Mouse (Mus musculus) adrenal gland, adult (tissue): ENCODE data around the gene Tceal5.
A peak's percentile ranks its signal among the peaks of the same experiment; 100 is the strongest.
"Not testable (repeated sequence)": the region's sequence is repeated elsewhere in the genome, so short reads cannot be mapped to it uniquely, and the experiment has no call there.

Experiments used
- DNase-seq, 2 experiments: peaks; one replicate each; pipeline ENCODE4 v3.0.0; 2022 to 2023; ENCODE audit warnings: low spot score in 1 of 2; ENCODE audit not compliant: inconsistent age in 2 of 2

Gene Tceal5

GRCm38 (mm10) chrX:136203664-136204066 is at the start of gene Tceal5:
Gene Tceal5 (minus strand): TSS chrX:136203876.
- DNase-seq: peak in 1 of 2 experiments; percentile 26

DNA sequence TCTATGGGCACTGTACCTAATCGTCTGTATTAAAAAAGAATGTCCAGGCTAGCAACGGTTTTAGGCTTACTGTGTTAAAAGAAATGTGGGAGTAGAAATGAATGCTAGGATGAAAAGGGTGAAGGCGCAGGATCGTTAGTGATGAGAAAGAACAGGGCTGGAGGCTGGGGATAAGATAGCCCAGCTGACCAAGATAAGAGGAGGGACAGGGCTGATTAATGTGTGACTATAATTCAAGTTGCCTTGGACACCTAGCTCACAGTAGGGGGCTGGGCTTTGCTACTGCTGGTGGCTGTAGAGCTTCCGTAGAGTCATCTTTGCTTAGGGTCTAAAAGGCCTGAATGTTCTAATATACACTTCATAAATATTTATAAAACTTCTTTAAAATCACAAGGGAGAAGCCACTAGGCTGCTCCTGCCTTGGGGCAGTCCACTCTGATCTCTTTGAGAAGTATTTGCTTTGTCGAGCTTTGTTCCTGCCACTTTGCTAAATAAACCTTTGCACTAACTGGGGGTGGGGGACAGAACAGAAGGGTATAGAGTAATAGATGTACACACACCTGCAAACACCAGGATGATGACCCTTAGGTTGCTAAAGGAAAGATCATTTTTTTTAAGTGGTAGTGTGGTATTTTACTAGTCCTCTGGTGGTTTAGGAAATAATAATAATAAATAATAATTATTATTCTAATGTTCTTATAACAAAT is 48.5 kb upstream of the Tceal5 start:
- peak in 1 of 2 experiments; percentile 29 for DNase-seq

DNA sequence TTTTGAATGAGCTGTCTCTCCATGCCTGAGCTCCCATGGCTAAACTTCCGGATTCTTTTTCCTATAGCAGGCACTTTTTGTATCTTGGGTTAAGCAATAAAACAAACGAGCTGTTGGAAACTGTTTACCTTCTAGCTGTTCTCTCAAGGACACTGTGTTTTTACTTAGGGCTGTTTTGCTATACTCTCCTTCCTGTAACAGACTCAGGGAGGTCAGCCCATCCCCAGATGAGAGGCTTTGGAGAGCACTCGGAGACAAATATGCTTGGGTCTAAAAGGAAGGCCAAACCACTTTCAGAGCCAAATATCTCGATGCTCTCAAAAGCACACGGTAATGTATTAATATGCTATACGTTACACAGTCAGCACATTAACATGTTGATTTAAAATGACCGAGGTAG is 46.0 kb upstream of the Tceal5 start:
- DNase-seq: no peak

DNA sequence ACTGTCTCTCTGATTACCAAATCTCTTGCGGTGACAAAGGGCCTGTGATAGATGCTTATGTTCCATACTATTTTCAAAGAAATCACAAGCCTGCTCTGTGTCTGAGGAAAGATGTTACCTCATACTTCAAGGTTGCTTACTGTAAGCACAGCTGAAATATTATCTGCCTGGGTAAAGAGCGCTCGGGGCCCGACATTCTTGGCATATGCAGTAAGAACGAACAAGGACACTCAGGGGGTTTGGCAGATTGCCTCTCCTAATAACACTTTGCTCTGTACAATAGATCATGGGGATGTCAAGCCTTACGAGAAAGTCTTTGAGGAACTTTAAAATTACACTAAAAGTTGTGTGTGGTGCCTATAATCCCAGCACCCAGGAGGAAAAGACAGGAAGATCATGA is 45.1 kb upstream of the Tceal5 start:
- DNase-seq: peak; percentile 78 to 85

DNA sequence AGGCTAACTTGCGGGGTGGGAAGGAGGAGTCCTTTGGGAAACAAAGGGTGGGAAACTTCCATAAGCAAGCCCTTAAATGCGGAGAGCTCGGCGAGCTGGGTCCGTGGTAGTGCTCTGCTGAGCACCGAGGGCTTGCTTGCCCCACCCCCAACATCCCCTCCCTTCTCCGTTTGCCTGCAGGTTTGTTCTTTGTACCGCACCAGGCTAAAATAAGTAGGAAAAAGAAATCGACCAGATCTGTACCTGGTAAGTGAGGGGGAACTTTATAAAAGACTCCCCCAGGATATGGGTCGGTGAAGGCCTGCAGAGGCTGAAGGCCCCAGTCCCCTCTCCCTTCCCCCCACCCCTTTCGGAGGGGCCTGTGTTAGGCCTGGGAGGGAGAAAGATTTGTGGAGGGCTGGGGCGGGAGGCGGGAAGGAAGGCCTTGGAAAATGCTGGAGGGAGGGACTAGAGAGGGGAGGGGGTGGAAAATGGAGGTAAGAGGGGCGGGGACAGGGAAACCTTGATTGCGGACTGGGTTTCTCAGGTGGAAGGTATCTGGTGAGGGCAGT is 41.9 kb upstream of the Tceal5 start:
- peak; percentile 32 to 72 for DNase-seq

DNA sequence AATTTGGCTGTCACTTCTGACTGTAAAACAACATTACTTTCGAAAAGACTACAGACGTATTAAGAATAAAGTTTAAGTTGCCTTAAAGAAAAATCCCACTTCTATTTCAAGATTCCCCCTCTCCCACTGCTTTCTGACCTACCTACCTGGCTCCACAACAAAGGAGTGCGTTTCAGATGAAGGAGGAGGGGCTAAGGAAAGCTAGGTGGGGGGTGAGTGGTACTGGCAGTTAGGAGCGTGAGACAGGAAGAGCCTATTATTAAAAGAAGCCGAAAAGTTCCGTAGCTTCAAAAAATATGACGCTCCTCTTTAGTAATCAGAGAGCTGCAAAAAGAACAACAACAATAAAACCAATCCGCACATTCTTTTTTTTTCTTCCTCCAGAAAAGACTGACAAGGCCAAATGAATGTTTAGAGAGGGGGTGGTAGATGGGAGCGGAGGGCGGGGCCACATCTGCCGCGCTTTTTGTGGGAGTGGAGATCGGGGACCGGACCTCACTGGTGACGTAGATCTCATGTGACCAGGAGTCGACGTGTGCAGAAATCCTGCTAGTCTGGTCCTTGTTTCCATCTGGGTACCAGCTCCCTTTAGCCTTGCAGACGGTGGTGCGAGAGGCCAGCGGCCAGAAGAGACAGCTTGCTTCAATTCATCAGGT is 41.0 kb upstream of the Tceal5 start, which contains the start of gene Tceal9:
Gene Tceal9, plus strand, starts transcription at position 506 of the 656 bp plus-strand sequence.
- DNase-seq: peak; percentile 84 to 92

DNA sequence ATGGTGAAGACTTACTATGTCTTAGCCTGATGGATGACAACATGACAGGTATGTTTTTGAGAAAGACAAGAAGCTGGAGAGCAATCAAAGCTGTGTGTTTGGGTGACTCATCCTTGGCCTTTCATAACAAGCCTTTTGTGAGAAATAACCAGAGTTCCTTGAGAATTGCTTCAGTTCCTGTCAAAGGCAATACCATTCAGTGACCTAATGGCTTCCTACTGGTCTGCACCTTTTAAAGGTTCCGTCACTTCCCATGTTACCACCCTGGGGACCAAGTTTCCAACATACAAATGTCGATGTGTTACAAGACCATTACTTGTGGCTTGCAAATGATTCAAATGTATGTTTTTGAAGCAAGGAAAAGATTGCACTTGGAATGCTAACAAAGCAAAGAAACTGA is 39.5 kb upstream of the Tceal5 start:
- DNase-seq: peak in 1 of 2 experiments; percentile 57

DNA sequence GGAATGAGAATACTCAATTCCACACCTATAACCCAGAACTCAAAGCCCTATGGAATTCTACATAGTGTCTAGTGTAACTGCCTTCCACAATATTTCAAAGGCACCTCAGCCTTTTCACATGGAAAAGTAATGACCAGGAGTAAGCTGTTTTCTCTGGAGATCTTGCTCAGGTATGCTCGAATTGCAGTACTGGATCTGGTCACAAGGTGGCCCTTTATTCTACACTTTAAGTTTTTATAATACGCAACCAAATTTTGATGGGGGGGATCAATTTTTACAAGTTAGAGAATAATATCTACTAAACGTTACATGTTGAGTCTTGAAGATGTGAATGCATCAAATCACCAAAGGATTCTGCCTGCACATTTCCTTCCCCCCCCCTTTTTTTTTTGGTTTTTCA is 34.4 kb upstream of the Tceal5 start:
- peak in 1 of 2 experiments; percentile 75 for DNase-seq

DNA sequence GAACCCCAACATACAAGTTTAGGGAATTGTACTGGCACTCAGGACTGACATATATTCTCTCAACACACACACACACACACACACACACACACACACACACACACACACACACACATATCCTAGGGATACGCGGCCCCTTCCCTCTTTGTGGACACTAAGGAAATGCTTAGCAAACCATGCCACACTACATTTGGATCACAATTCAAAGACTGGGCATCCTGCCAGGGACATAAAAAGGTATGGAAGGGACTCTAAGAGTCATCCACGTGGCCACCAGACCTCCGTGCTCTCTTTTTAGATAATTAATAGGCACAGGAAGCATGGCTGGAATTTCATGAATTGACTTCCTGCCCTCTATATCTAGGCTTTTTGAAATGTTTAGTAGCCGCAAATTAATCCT is 24.1 kb upstream of the Tceal5 start:
- no peak for DNase-seq

- DNase-seq: no peak
Observed at GRCm38 (mm10) chrX:136223714-136224113, 20.0 kb upstream of the Tceal5 start.

DNA sequence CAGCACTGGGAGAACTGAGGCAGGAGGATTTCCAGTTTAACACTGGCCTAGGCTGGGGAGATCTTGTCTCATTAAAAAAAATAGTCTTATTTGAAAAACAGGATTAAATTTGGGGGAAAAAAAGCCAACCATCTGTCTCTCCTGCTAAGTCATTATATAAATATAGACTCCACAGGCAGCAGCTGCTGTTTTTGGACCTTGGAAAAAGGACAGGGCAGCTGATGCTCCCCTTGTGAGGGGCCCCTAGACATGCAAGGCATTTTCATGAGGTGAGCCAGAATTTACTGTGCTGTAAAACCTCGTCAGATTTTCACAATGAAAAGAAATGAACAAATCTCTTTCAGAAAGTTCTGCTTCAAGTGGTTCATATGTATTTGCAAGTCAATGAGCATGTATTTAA is 12.6 kb upstream of the Tceal5 start:
- DNase-seq: no peak

DNA sequence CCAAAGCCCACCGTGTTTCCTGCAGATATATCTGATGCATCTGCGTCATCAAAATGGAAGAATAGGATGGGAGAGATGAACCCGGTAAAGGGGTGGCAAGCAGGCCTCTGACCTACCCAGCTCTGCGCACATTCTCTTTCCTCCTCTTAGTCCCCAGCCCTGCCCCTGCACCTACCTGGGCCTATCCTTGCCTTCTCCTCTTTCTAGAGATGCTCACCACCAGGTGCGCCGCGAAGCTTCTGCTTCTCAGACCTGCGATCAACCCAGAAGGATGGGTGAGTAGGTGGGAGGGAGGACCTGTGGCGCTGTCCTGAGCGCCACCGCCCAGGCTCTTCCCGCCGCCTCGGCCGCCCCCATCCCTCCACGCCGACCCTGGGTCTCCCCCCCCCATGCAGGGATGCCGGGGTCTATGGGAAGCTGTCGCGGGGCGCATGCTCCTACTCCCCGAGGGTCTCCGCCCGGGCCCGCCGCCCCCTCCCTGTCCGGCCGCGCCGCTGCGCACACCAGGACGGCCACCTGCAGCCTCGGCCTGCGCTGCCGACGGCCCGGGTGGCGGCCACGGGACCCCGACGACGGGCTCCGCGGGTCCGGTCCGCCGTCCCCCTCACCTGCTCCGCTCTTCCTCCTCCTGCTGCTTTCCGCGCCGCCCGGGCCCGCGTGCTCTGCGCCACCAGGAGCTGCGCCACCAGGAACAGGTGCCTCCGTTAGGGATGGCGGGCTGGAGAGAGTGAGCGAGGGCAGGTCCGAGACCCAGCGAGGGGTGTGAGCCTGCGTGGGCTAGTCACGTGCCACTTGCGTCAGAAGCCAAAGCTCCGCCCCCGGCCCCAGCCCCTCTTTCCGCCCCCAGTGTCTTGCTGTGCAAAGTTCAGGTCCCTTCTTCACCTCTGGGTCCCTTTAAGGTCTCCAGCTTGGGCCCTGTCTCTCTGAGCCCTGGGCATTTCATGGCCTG is 11.3 kb upstream of the Tceal5 start, which contains the start of the genes Tceal7 and Bex1:
Gene Tceal7, plus strand, starts transcription at position 51 of the 949 bp plus-strand sequence.
Gene Bex1, minus strand, starts transcription at position 785 of the 949 bp plus-strand sequence.
- not testable (repeated sequence) for DNase-seq

DNA sequence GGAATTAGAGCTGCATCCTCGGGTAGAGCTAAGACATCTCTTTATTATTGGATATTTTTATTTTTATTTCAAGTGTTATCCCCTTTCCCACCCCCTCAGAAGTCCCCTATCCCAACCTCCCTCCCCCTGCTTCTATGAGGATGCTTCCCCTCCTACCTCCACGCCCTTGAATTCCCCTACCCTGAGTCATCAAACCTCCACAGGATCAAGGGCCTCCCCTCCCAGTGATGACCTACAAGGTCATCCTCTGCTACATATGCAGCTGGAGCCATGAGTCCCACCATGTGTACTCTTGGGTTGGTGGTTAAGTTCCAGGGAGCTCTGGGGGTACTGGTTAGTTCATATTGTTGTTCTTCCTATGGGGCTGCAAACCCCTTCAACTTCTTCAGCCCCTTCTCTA is 9.7 kb upstream of the Tceal5 start:
- DNase-seq: no peak

DNA sequence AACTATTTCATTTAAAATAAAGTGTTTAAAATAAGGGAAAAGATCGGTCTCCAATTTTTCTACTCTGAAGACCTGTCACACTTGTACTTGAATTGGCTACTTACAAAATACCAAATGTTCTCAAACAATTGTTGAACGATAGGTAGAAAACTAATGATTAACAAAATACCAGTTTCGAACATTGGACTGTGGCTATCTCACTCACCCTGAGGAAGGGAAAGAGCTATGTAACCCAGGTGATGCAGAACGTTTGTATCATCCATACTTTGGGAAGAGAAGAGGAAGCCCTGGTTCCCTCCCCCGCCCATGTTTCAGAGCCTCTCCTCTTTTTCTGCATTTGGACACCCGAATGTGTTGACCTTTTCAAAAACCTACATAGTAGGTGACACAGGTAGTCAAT is 730 bp upstream of the Tceal5 start:
- DNase-seq: no peak

DNA sequence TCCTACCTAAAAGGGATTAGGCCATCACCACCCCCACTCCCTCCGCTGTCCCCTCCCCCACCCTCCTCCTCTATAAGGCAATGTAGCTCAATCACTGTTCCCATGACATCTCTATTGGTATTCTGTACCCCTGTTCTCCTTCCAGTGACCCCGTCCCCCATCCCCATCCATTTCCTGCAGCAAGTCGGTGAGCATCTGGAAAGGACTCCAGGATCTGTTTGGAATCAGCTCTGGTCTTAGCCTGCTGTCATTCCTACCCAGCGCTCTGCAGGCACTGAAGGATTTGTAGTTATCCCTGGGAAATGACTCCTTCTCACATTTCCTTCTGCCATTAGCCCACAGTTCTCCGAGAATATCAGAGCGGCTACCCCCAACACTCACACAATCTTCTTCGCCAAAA is 419 bp downstream of the Tceal5 start:
- DNase-seq: peak in 1 of 2 experiments; percentile 18

DNA sequence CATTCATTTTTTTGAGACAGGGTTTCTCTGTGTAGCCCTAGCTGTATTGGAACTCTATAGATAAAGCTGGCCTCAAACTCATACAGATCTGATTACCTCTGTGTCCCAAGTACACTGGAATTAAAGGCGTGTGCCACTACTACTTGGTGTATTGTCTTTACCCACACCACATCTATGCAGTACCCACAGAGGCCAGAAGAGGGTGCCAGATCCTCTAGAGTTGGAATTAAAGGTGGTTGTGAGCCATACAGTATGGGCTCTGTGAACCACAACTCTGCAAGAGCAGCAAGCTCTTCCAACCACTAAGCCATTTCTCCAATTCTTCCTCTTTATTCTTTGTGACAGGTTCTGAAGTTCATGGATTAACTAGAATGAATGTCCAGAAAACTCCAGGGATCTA is 6.8 kb downstream of the Tceal5 start:
- DNase-seq: peak; percentile 8 to 74

- no peak for DNase-seq
Observed at GRCm38 (mm10) chrX:136195193-136195944, 8.3 kb downstream of the Tceal5 start.

DNA sequence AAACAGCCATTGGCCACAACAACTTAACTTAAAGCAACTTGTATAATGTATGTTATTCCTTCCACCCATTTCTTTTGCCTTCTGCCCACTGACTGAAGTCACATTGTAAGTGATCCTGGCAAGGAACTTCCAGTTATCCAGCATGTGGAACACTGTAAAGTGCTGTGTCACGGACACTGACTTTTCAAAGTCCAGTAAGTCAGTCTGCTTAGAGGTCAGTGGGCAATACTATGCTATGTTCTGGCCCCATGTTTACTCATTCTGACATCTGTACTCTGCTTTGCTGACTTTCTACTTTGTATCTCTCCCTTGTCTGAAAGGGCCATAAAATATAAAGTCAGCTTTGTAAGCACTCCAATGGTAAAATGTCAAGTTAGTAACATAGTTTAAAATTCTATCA is 20.6 kb downstream of the Tceal5 start:
- DNase-seq: no peak

DNA sequence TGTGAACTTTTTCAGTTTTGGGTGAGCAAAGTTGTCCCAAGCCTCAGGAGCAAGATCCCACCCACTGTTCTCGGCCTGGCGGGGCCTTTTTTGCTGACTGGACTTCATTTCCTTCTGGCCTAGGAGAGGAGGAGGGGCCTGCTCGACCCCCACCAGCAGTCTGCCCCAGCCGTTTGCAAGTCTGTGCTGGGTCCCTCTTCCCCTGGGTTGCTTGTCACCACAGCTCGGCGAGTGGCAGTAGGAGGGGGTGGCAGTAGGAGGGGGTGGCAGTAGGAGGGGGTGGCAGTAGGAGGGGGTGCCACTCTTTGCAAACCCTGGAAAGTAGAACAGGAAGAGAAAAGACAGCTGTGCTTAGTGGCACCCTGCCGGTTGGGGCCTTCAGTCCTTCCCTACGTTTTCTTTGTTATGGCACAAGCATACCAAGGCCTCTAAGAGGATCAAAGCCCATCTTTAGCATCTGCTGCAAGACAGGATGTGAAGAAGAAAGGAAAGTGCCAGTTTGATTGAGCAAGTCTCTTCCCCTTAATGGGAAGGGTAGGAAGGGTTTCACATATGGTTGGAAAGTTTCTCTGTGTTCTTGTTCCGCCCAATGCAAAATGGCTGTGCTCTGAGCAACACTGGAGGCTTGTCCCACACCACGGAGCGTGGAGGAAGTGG is 22.7 kb downstream of the Tceal5 start:
- DNase-seq: no peak

DNA sequence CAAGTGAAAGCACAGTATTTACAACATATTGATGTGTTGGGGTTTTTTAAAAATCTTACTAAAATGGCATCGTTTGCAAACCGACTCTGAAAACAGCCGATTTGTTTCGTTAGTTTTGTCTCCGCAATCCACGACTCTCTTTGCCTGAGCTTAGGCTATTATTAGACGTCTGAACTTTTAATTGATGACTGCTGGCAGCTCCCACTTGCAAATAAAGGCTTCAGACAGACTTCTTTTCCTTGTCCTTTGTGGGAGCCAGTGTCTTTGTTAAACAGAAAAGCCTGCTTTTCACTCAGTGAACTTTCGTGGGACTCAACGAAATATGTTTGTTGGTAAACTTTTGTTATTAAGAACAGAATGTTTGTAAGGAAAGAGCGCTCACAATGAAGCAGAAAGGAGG is 30.9 kb downstream of the Tceal5 start:
- peak in 1 of 2 experiments; percentile 41 for DNase-seq
